ENCODE assay signal across 9 mouse cellular contexts in genomic region chr15:85977086-85977485, GRCm38 (mm10). TPM values are rescaled to one million over a fixed set of nuclear protein-coding genes. Genes with fewer than 3 reads are reported as not detected.
DNase-seq lines count a peak whose midpoint lies in the region; ATAC-seq lines count a peak whose summit lies in the region.
"Had no signal": no experiment of that assay in that cellular context is flagged by ENCODE, and none has a peak within 500 bp of the region (broad histone marks: within the 10 kb centered on the region; RNA-seq: fewer than 3 reads in every experiment).

No protein-coding gene starts in this region.

- no peak overlapping the region for H3K4me2 ChIP-seq in hindbrain, embryonic 16.5 days (ENCODE audit: low read length)
- no peak overlapping the region for H3K4me2 ChIP-seq in lung, embryonic 16.5 days (ENCODE audit: low read depth, low read length)
- no peak overlapping the region for H3K4me2 ChIP-seq in midbrain, embryonic 11.5 days
- H3K4me2 ChIP-seq: midbrain, embryonic 15.5 days had no signal

- H3K4me1 ChIP-seq in hindbrain, embryonic 10.5 days (replicated peaks), result peaks cover 48% of the 10 kb centered on the region
- H3K4me1 ChIP-seq in hindbrain, embryonic 16.5 days (ENCODE audit: control insufficient read depth, insufficient read depth, low read depth, low read length), result peaks cover 20% of the 10 kb centered on the region
- peaks cover 20% of the 10 kb centered on the region for H3K4me1 ChIP-seq in lung, embryonic 16.5 days (replicated peaks; ENCODE audit: control insufficient read depth, insufficient read depth, low read length)
- peaks cover 12% of the 10 kb centered on the region for H3K4me1 ChIP-seq in midbrain, embryonic 11.5 days (ENCODE audit: control insufficient read depth, insufficient read depth, low read length)

- ATAC-seq in hindbrain, embryonic 16.5 days, result no peak
- ATAC-seq in lung, embryonic 16.5 days (ENCODE audit: low read depth), result peak; percentile 45
- no peak for ATAC-seq in midbrain, embryonic 11.5 days (ENCODE audit: low FRiP score)
- ATAC-seq: midbrain, embryonic 15.5 days had no signal

- H3K27me3 ChIP-seq in hindbrain, embryonic 10.5 days (ENCODE audit: insufficient read depth, poor library complexity, severe bottlenecking), result peaks cover 64% of the 10 kb centered on the region
- H3K27me3 ChIP-seq in hindbrain, embryonic 16.5 days (replicated peaks; ENCODE audit: control insufficient read depth, insufficient read depth, low read length), result no peaks in the 10 kb centered on the region
- no peaks in the 10 kb centered on the region for H3K27me3 ChIP-seq in lung, embryonic 16.5 days (ENCODE audit: control insufficient read depth, insufficient read depth, low read depth, low read length)
- H3K27me3 ChIP-seq in midbrain, embryonic 11.5 days (ENCODE audit: control insufficient read depth, insufficient read depth, low read length), result no peaks in the 10 kb centered on the region
- H3K27me3 ChIP-seq: midbrain, embryonic 15.5 days had no signal

- no peak overlapping the region for H3K9ac ChIP-seq in hindbrain, embryonic 16.5 days (ENCODE audit: low read depth, low read length)
- no peak overlapping the region for H3K9ac ChIP-seq in lung, embryonic 16.5 days (ENCODE audit: low read length)
- no peak overlapping the region for H3K9ac ChIP-seq in midbrain, embryonic 11.5 days (ENCODE audit: low read length)
- H3K9ac ChIP-seq: midbrain, embryonic 15.5 days had no signal

- WGBS in hindbrain, embryonic 10.5 days, result 88% methylated on average over 9 of the region's 9 CpGs
- 66% methylated on average over 9 of the region's 9 CpGs for WGBS in hindbrain, embryonic 16.5 days
- 48% methylated on average over 9 of the region's 9 CpGs for WGBS in lung, embryonic 16.5 days
- 95% methylated on average over 9 of the region's 9 CpGs for WGBS in midbrain, embryonic 11.5 days

- no peaks in the 10 kb centered on the region for H3K9me3 ChIP-seq in hindbrain, embryonic 10.5 days
- H3K9me3 ChIP-seq in hindbrain, embryonic 16.5 days (ENCODE audit: control insufficient read depth, low read length), result no peaks in the 10 kb centered on the region
- no peaks in the 10 kb centered on the region for H3K9me3 ChIP-seq in lung, embryonic 16.5 days (ENCODE audit: control insufficient read depth, low read length)
- H3K9me3 ChIP-seq in midbrain, embryonic 11.5 days (ENCODE audit: control insufficient read depth, low read length), result no peaks in the 10 kb centered on the region
- H3K9me3 ChIP-seq: midbrain, embryonic 15.5 days had no signal

- H3K27ac ChIP-seq in hindbrain, embryonic 10.5 days, result 0 out of 2 replicates have a peak overlapping the region, but pooled peaks have one; percentile 35
- no peak overlapping the region for H3K27ac ChIP-seq in hindbrain, embryonic 16.5 days (ENCODE audit: low read depth, low read length)
- H3K27ac ChIP-seq in lung, embryonic 16.5 days (ENCODE audit: low read length), result peak overlapping the region; percentile 50; the same call in 1 of the 2 replicates
- no peak overlapping the region for H3K27ac ChIP-seq in midbrain, embryonic 11.5 days (ENCODE audit: low read depth, low read length)

- peaks cover 29% of the 10 kb centered on the region for H3K36me3 ChIP-seq in hindbrain, embryonic 10.5 days
- no peaks in the 10 kb centered on the region for H3K36me3 ChIP-seq in hindbrain, embryonic 16.5 days (ENCODE audit: control insufficient read depth, insufficient read depth, low read length)
- H3K36me3 ChIP-seq in lung, embryonic 16.5 days (ENCODE audit: control insufficient read depth, insufficient read depth, low read length), result no peaks in the 10 kb centered on the region
- 0 out of 2 replicates have a peak, but pooled peaks cover 4% of the 10 kb centered on the region for H3K36me3 ChIP-seq in midbrain, embryonic 11.5 days (ENCODE audit: control insufficient read depth, insufficient read depth, low read length)
- H3K36me3 ChIP-seq: midbrain, embryonic 15.5 days had no signal

- DNase-seq in hindbrain, embryonic 10.5 days (ENCODE audit: low spot score), result no peak
- peak; percentile 64 for DNase-seq in CD4-positive helper T cell, adult 2 months (ENCODE audit: low read depth, low spot score)
- DNase-seq in adrenal gland, adult 8-10 months, result peak; percentile 9
- no peak for DNase-seq in layer of hippocampus, postnatal 25 days (ENCODE audit: extremely low spot score in 1 of 2, low spot score in 1 of 2)
- no peak for DNase-seq in urinary bladder, postnatal 25 days (ENCODE audit: low spot score)
- no peak for DNase-seq in midbrain, embryonic 11.5 days (ENCODE audit: low spot score, missing footprints)

- no peak overlapping the region for H3K4me3 ChIP-seq in hindbrain, embryonic 10.5 days
- H3K4me3 ChIP-seq in hindbrain, embryonic 16.5 days (ENCODE audit: low read length), result no peak overlapping the region
- H3K4me3 ChIP-seq in lung, embryonic 16.5 days (ENCODE audit: low read length), result no peak overlapping the region
- H3K4me3 ChIP-seq in midbrain, embryonic 11.5 days (ENCODE audit: low read depth, low read length), result no peak overlapping the region
- H3K4me3 ChIP-seq: midbrain, embryonic 15.5 days had no signal

RNA-seq across cellular contexts. Expression of gene Celsr1, which starts 56.5 kb away (rescaled TPM):
- polyA plus RNA-seq in hindbrain, embryonic 10.5 days (2016; fragmentation: Nextera tagmentation; extraction: Ambion mirVana), result 3.4 and 3.6 TPM in 2 replicates
- polyA plus RNA-seq in hindbrain, embryonic 16.5 days (2015; fragmentation: Nextera tagmentation; extraction: Ambion mirVana), result 0.76 and 1.2 TPM in 2 replicates
- total RNA-seq in adrenal gland, adult 8-10 months (2022), result 10 to 100 TPM in 2 of 4 experiments, 1 to 10 TPM in 2; 5.2 to 16.1 (median 8.7) TPM
- polyA plus RNA-seq in lung, embryonic 16.5 days (2015; fragmentation: Nextera tagmentation; extraction: Ambion mirVana), result 3.5 and 3.6 TPM in 2 replicates
- total RNA-seq in layer of hippocampus, postnatal 25 days (2021), result 1 to 10 TPM; 4.5 to 6.1 TPM
- polyA plus RNA-seq in midbrain, embryonic 11.5 days (2014; fragmentation: Nextera tagmentation; extraction: Ambion mirVana), result 4.1 and 4.9 TPM in 2 replicates

Comparison
In these comparisons a context has a peak if more than half of its experiments do, and no peak if none do; other contexts are left out.
1. H3K27ac ChIP-seq: peak in hindbrain, embryonic 10.5 days (single experiment) and lung, embryonic 16.5 days (single experiment); none in hindbrain, embryonic 16.5 days (single experiment) and midbrain, embryonic 11.5 days (single experiment).
2. DNase-seq: peak in CD4-positive helper T cell, adult 2 months (single experiment) and adrenal gland, adult 8-10 months (single experiment); none in hindbrain, embryonic 10.5 days (single experiment), layer of hippocampus, postnatal 25 days (0 of 2), urinary bladder, postnatal 25 days (single experiment) and midbrain, embryonic 11.5 days (single experiment).